Mouse (Mus musculus): ENCODE measurements around the gene Abcc4.

Abcc4 gene

GRCm38 (mm10) chr14:118464401-118464800 is 241.6 kb downstream of the Abcc4 start:
- in situ Hi-C loops (cut with MboI; ENCODE audit: low sequenced_read_pairs), result no loop called here

- in situ Hi-C loops (cut with MboI; ENCODE audit: low sequenced_read_pairs), result no loop called here
These were observed 253.4 kb downstream of the Abcc4 start for GRCm38 (mm10) chr14:118452572-118452971.

DNA sequence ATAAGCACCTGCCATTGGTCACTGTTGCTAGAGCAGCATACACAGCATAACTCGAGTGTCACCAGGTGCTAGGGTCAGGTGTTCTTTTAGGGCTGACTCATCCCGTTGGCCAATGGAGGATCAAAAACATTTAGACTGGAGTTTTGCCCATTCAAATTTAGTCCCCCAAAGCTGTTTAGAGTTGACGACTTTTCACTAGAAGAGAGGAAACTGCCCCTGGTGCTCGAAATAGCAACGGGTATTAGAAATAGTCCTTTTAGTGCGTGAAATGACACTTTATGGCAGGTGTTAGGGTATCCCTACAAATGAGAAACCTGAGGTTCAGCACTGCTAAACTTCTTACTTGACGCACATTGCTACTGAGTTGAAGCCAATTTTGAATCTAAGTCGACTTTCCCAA is 265.9 kb downstream of the Abcc4 start:
- in situ Hi-C loops (cut with MboI; ENCODE audit: low sequenced_read_pairs), result no loop called here

DNA sequence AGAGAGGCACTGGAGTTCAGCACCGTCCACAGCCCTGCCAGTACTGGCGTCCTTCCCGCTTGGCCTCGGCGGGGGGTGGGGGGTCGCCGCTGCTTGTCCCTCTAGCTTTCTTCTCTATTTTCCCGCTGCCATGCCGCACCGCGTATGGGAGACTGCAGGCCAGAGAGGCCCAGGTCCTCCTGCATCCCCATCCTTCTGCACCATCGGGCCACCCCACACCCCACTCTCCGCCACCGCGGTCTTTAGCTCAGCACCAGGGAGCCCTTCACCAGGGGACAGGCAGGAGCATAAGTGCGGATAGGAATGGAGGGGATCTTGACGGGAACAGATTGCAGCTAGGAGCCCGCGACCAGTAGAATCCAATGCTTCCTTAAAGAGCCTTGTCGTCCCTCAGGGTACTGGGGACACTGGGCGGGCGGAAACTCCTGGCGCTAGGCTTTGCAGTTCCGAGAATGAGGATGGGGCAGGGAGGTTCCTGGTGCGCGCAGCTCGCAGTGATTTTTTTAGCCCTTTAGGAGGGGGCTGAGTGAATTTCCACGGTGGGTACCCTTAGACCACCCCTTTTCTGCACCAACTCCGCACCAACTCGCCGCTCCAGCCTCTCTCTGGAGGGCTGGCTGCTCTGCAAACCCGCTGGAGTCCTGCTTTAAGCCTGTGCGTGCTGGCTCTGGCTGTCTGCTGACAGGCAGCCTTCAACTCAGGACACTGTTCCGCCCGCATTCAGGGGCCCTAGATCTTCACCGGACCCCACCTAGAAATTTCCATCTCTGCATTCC is 268.7 kb downstream of the Abcc4 start:
- in situ Hi-C loops (cut with MboI; ENCODE audit: low sequenced_read_pairs), result no loop called here

GRCm38 (mm10) chr14:118436791-118437155 is 269.2 kb downstream of the Abcc4 start:
- in situ Hi-C loops (cut with MboI; ENCODE audit: low sequenced_read_pairs), result no loop called here

GRCm38 (mm10) chr14:118435676-118436330 is 270.2 kb downstream of the Abcc4 start:
- in situ Hi-C loops (cut with MboI; ENCODE audit: low sequenced_read_pairs), result no loop called here

GRCm38 (mm10) chr14:118434842-118435241 is 271.2 kb downstream of the Abcc4 start:
- in situ Hi-C loops (cut with MboI; ENCODE audit: low sequenced_read_pairs), result no loop called here

DNA sequence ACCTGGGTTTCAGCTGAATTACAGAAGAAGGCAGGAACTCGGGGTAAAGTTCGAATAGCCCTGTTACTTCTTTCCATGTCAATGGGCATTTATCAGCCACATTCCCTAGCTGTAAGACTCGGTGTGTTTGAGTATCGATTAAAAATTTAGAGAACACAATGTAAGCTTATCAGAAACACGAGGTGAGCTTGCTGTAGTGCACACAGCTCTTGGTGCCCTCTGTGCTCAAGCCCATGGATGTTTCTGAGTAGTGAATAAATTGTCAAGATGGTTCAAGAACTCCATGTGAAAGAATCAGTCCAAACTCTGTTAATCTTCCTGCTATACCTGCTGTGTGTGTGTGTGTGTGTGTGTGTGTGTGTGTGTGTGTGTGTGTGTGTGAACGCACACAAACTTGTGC is 272.2 kb downstream of the Abcc4 start:
- in situ Hi-C loops (cut with MboI; ENCODE audit: low sequenced_read_pairs), result no loop called here

All from CH12F3 (cell line).